Mouse (Mus musculus) erythroblast, embryonic 14.5 days (primary cell): ENCODE results near the gene Golm1.

Source experiments
- GATA1 ChIP-seq: IDR thresholded peaks from 2 replicates; pipeline ENCODE4 v1.6.1; 2012; ENCODE audit warnings: low read length, inconsistent platforms, mixed read lengths
- TAL1 ChIP-seq: IDR thresholded peaks from 3 replicates; pipeline ENCODE4 v1.6.1; 2012; ENCODE audit warnings: low read length, inconsistent platforms, mixed read lengths

GRCm38 (mm10) chr13:59647484-59647883, 28.1 kb downstream of the Golm1 start:
- TF ChIP-seq GATA1: no peak
- no peak for TF ChIP-seq TAL1
